Mouse (Mus musculus): ENCODE data around the gene Auts2. TPM values are rescaled to one million over a fixed set of nuclear protein-coding genes. Genes with fewer than 3 reads are reported as not detected.

Auts2 gene
- polyA plus RNA-seq, 1 experiment from 2014 or later: 70.3 TPM

DNA sequence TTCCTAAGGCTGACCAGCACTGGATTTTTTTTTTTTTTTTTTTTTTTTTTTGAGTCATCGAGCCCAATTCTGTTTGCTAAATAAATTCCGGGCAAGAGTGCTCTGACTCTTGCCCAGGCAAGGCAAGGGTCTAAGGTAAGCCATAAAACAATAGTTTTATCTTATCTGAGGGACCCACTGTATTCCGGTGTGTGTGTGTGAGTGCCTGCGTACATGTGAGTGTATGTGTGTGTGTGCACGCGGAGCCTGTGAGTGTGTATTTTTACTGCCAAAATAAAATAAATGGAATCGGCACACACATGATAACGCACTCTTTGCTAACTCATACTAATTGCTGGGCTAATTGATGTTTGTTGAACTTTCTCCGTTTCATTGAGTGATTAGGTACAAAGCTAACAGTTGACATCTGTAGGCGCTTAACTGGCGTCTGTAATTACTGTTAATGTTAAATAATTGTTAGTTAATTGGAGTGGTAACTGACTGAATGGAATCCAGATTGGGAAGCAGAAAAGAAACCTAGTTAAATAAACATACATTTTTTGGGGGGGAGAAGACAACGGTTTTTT lies 1018.2 kb downstream of the Auts2 start:
- Histone ChIP-seq H3K27ac (ENCODE audit: low read depth, low read length) (no peak overlapping the region), H3K9me3 (ENCODE audit: control insufficient read depth, low read length) (no peaks in the 10 kb centered on the region), H3K4me3 (ENCODE audit: low read depth, low read length) (no peak overlapping the region), H3K36me3 (ENCODE audit: control insufficient read depth, insufficient read depth, low read length) (no peaks in the 10 kb centered on the region), H3K4me1 (replicated peaks; ENCODE audit: control insufficient read depth, insufficient read depth, low read length) (peaks cover 7% of the 10 kb centered on the region), H3K9ac (ENCODE audit: low read depth, low read length) (no peak overlapping the region), H3K27me3 (ENCODE audit: control insufficient read depth, insufficient read depth, low read length) (no peaks in the 10 kb centered on the region), H3K4me2 (replicated peaks; ENCODE audit: low read depth, low read length) (no peak overlapping the region)
- no peak for DNase-seq (ENCODE audit: low spot score)
- ATAC-seq (ENCODE audit: low FRiP score): no peak
- 83% methylated on average over 12 of the region's 12 CpGs for WGBS

DNA sequence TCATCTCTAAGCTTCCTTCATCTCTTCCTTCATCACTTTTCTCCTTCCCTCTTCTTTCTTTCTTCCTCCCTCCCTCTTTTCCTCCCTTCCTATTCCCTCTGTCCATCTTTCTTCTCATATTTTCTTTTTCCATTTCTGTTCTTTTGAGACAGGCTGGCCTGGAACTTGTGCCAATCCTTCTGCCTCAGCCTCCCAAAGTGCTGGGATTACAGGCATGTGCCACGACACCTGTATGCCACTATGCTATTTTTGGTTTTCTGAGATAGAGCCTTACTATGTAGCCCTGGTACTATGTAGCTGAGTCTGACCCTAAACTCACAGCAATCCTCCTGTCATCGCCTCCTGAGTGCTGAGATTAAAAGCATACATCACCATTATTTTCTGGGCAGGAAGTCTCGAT lies 1023.6 kb downstream of the Auts2 start:
- Histone ChIP-seq H3K4me2 (replicated peaks; ENCODE audit: low read depth, low read length) (no peak overlapping the region), H3K9ac (ENCODE audit: low read depth, low read length) (no peak overlapping the region), H3K27me3 (ENCODE audit: control insufficient read depth, insufficient read depth, low read length) (no peaks in the 10 kb centered on the region), H3K36me3 (ENCODE audit: control insufficient read depth, insufficient read depth, low read length) (no peaks in the 10 kb centered on the region), H3K9me3 (ENCODE audit: control insufficient read depth, low read length) (no peaks in the 10 kb centered on the region), H3K4me1 (replicated peaks; ENCODE audit: control insufficient read depth, insufficient read depth, low read length) (no peaks in the 10 kb centered on the region; the same call in 1 of the 2 replicates), H3K27ac (ENCODE audit: low read depth, low read length) (no peak overlapping the region), H3K4me3 (ENCODE audit: low read depth, low read length) (no peak overlapping the region)
- DNase-seq (ENCODE audit: low spot score): no peak
- WGBS: 98% methylated on average over 3 of the region's 3 CpGs
- ATAC-seq (ENCODE audit: low FRiP score): no peak

DNA sequence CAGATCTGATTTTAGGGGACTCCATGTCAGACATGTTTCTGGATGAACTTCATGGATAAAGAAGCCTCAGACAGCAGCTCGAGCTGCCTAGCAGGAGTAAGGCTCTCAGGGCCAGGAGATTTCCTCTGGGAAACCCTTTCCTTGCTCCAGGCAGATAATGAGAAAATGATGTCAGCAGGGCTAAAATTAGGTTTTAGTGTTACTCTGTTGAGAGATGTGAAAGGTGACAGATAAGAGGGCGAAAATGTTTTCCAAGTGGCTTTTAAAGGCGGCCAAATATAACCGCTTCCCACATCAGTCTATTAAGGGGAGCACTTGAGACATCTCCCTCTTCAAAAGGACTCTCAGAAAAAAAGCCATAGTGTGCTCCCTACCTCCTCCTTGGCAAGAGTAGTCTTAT lies 1025.5 kb downstream of the Auts2 start:
- no peaks in the 10 kb centered on the region for H3K9me3 ChIP-seq (ENCODE audit: control insufficient read depth, low read length)
- no peaks in the 10 kb centered on the region for H3K27me3 ChIP-seq (ENCODE audit: control insufficient read depth, insufficient read depth, low read length)
- H3K4me1 ChIP-seq (replicated peaks; ENCODE audit: control insufficient read depth, insufficient read depth, low read length): no peaks in the 10 kb centered on the region; the same call in 1 of the 2 replicates
- H3K36me3 ChIP-seq (ENCODE audit: control insufficient read depth, insufficient read depth, low read length): no peaks in the 10 kb centered on the region
- 71% methylated on average over 4 of the region's 4 CpGs for WGBS
- H3K27ac ChIP-seq (ENCODE audit: low read depth, low read length): no peak overlapping the region
- H3K4me2 ChIP-seq (replicated peaks; ENCODE audit: low read depth, low read length): no peak overlapping the region
- H3K4me3 ChIP-seq (ENCODE audit: low read depth, low read length): no peak overlapping the region
- no peak overlapping the region for H3K9ac ChIP-seq (ENCODE audit: low read depth, low read length)
- DNase-seq (ENCODE audit: low spot score) (no peak), ATAC-seq (ENCODE audit: low FRiP score) (no peak)

DNA sequence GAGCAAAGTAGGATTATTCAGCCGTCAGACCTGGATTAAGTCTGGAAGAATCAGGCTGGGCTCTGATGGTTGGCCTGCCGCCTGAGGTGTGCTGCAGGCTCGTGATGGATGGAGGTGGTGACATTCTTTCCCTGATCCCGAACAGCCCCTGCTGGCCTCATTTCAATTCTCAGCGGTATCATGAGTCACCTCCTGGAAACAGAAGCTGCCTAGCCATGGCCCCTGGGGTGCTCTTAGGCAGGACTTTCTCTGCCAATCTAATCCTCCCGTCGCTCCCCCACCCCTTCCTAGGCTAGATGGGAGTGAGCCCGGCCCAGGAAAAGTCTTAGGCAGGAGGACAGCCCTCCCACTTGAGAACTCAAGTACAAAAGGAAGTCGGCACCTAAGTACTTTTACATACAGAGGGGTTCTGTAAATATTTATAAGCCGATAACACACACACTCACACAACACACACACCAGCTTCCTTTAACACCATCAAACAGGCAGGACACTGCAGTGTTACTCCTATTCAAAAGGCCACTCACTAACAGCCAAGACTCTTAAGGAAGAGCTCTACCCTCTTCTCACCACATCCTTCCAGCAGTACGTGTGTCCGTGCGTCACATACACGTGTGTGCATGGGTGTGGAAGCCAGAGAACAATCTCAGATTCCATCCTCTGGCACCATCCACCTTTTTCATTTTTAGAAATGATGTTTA lies 1027.3 kb downstream of the Auts2 start:
- H3K9me3 ChIP-seq (ENCODE audit: control insufficient read depth, low read length): no peaks in the 10 kb centered on the region
- H3K27ac ChIP-seq (ENCODE audit: low read depth, low read length): no peak overlapping the region
- H3K4me2 ChIP-seq (replicated peaks; ENCODE audit: low read depth, low read length): no peak overlapping the region
- no peak overlapping the region for H3K4me3 ChIP-seq (ENCODE audit: low read depth, low read length)
- H3K4me1 ChIP-seq (replicated peaks; ENCODE audit: control insufficient read depth, insufficient read depth, low read length): no peaks in the 10 kb centered on the region; the same call in 1 of the 2 replicates
- H3K9ac ChIP-seq (ENCODE audit: low read depth, low read length): no peak overlapping the region
- H3K27me3 ChIP-seq (ENCODE audit: control insufficient read depth, insufficient read depth, low read length): no peaks in the 10 kb centered on the region
- peak; percentile 44 for DNase-seq (ENCODE audit: low spot score)
- WGBS: 26% methylated on average over 14 of the region's 14 CpGs
- peak; percentile 48 for ATAC-seq (ENCODE audit: low FRiP score)
- no peaks in the 10 kb centered on the region for H3K36me3 ChIP-seq (ENCODE audit: control insufficient read depth, insufficient read depth, low read length)

DNA sequence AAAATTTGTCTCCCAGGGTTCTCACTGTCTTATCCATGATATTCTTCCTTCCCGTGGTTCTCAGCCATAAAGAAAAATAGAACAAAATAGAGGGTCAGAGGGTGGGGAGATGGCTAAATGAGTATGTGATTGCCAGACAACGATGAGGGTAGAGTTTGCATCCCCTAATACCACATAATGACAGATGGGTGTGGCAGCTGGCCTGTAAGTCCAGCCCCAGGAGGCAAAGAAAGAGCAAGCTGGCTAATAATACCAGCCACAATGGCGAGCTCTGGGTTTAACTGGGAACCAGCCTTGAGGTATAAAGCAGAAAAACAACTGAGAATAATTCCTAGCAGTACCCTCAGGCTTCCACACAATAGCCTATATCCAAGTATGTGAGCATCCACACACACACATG lies 1029.4 kb downstream of the Auts2 start:
- Histone ChIP-seq H3K4me2 (replicated peaks; ENCODE audit: low read depth, low read length) (no peak overlapping the region), H3K9ac (ENCODE audit: low read depth, low read length) (no peak overlapping the region), H3K9me3 (ENCODE audit: control insufficient read depth, low read length) (no peaks in the 10 kb centered on the region), H3K27me3 (ENCODE audit: control insufficient read depth, insufficient read depth, low read length) (no peaks in the 10 kb centered on the region), H3K4me1 (replicated peaks; ENCODE audit: control insufficient read depth, insufficient read depth, low read length) (no peaks in the 10 kb centered on the region; the same call in 1 of the 2 replicates), H3K36me3 (ENCODE audit: control insufficient read depth, insufficient read depth, low read length) (no peaks in the 10 kb centered on the region), H3K27ac (ENCODE audit: low read depth, low read length) (no peak overlapping the region; the same call in 1 of the 2 replicates), H3K4me3 (ENCODE audit: low read depth, low read length) (no peak overlapping the region)
- no peak for DNase-seq (ENCODE audit: low spot score)
- no peak for ATAC-seq (ENCODE audit: low FRiP score)
- whole genome bisulfite sequencing: 50% methylated on average over 3 of the region's 3 CpGs

DNA sequence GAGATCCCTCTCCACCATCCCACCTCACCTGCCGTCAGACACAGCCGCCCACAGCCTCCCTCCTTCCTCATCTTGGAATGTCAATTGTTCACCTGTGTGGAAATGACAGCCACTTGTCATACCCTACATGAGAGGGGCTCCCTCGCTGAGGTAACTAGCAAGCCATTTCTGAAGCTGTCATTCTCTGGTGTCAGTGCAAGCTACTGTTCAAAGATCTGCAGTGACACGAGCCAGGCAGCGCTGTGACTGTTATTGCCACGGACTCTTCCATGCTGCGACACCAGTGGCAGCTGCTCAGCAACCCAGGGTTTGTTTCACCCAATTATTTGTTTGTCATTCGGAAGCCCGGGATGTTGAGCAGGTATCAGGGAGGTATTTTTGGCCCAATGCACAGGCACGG lies 1030.5 kb downstream of the Auts2 start:
- H3K4me2 ChIP-seq (replicated peaks; ENCODE audit: low read depth, low read length): no peak overlapping the region
- H3K4me3 ChIP-seq (ENCODE audit: low read depth, low read length): no peak overlapping the region
- H3K36me3 ChIP-seq (ENCODE audit: control insufficient read depth, insufficient read depth, low read length): no peaks in the 10 kb centered on the region; the same call in 1 of the 2 replicates
- no peaks in the 10 kb centered on the region for H3K27me3 ChIP-seq (ENCODE audit: control insufficient read depth, insufficient read depth, low read length)
- H3K9me3 ChIP-seq (ENCODE audit: control insufficient read depth, low read length): no peaks in the 10 kb centered on the region
- 93% methylated on average over 10 of the region's 10 CpGs for WGBS
- no peak overlapping the region for H3K27ac ChIP-seq (ENCODE audit: low read depth, low read length)
- DNase-seq (ENCODE audit: low spot score) (no peak), ATAC-seq (ENCODE audit: low FRiP score) (no peak)
- H3K9ac ChIP-seq (ENCODE audit: low read depth, low read length): no peak overlapping the region
- no peaks in the 10 kb centered on the region; the same call in 1 of the 2 replicates for H3K4me1 ChIP-seq (replicated peaks; ENCODE audit: control insufficient read depth, insufficient read depth, low read length)

DNA sequence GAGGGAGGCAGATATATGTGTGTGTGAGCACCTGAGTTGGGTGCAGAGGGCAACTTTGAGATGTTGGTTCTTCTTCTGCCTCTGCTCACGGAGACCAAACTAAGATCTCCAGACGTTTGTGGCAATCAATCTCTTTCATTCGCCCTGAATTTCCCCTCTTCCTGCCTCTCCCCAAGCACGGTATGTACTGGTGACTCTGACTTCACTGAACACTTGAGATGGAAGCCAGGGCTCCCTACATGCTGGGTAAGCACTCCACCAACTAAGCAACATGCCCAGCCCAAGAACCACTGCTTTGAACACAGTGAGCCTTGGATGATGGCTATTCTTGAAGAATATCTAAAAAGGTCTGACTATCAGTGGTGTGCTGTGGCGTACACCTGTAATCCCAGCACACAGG lies 1032.5 kb downstream of the Auts2 start:
- H3K4me3 ChIP-seq (ENCODE audit: low read depth, low read length): no peak overlapping the region
- no peaks in the 10 kb centered on the region; the same call in 1 of the 2 replicates for H3K36me3 ChIP-seq (ENCODE audit: control insufficient read depth, insufficient read depth, low read length)
- H3K9me3 ChIP-seq (ENCODE audit: control insufficient read depth, low read length): no peaks in the 10 kb centered on the region
- no peak for ATAC-seq (ENCODE audit: low FRiP score)
- H3K27me3 ChIP-seq (ENCODE audit: control insufficient read depth, insufficient read depth, low read length): no peaks in the 10 kb centered on the region
- WGBS: 86% methylated on average over 5 of the region's 5 CpGs
- no peak for DNase-seq (ENCODE audit: low spot score)
- H3K9ac ChIP-seq (ENCODE audit: low read depth, low read length): no peak overlapping the region
- H3K27ac ChIP-seq (ENCODE audit: low read depth, low read length): no peak overlapping the region
- no peaks in the 10 kb centered on the region for H3K4me1 ChIP-seq (replicated peaks; ENCODE audit: control insufficient read depth, insufficient read depth, low read length)
- H3K4me2 ChIP-seq (replicated peaks; ENCODE audit: low read depth, low read length): no peak overlapping the region

DNA sequence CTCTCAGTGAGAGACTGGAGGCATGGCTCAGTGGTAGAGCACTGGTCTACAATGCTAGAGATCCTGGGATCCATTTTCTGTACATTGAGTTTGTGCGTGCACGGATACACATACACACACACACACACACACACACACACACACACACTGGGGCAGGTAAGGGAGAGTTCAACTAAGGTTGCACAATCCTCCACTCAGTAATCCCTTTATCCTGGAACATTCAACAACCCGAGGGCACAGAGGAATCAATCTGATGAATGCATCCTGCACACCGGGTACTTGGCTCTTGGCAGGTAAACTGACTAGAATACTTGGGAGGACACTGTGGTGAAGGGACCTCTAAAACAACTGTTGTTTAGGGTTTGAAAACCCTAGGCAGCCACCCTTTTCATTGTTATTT lies 1033.8 kb downstream of the Auts2 start:
- H3K4me1 ChIP-seq (replicated peaks; ENCODE audit: control insufficient read depth, insufficient read depth, low read length): no peaks in the 10 kb centered on the region
- no peaks in the 10 kb centered on the region for H3K27me3 ChIP-seq (ENCODE audit: control insufficient read depth, insufficient read depth, low read length)
- H3K36me3 ChIP-seq (ENCODE audit: control insufficient read depth, insufficient read depth, low read length): no peaks in the 10 kb centered on the region; the same call in 1 of the 2 replicates
- ATAC-seq (ENCODE audit: low FRiP score) (no peak), DNase-seq (ENCODE audit: low spot score) (no peak)
- 97% methylated on average over 4 of the region's 4 CpGs for WGBS
- no peak overlapping the region for H3K27ac ChIP-seq (ENCODE audit: low read depth, low read length)
- no peak overlapping the region for H3K4me3 ChIP-seq (ENCODE audit: low read depth, low read length)
- no peaks in the 10 kb centered on the region for H3K9me3 ChIP-seq (ENCODE audit: control insufficient read depth, low read length)
- H3K9ac ChIP-seq (ENCODE audit: low read depth, low read length): no peak overlapping the region
- H3K4me2 ChIP-seq (replicated peaks; ENCODE audit: low read depth, low read length): no peak overlapping the region

DNA sequence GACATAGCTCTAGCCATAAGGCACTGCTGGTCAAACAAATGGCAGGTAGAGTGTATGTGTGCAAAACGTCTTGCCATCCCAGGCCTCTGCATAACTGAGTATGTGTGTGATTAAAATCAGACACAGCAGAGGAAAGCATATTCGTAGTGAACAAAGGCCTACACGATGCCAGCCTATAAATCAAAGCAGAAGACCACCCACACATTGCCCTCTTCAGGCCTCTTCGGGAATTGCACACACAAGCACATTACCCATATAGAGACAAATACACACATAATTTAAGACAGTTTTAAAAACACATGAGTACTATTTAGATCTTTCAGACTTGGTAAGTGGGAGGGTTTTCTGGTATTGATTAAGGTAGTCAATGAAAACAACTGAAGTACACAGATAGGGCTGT lies 1044.3 kb downstream of the Auts2 start:
- H3K4me3 ChIP-seq (ENCODE audit: low read depth, low read length): no peak overlapping the region
- peaks cover under 1% of the 10 kb centered on the region; the same call in 1 of the 2 replicates for H3K36me3 ChIP-seq (ENCODE audit: control insufficient read depth, insufficient read depth, low read length)
- H3K4me2 ChIP-seq (replicated peaks; ENCODE audit: low read depth, low read length): no peak overlapping the region
- H3K4me1 ChIP-seq (replicated peaks; ENCODE audit: control insufficient read depth, insufficient read depth, low read length): no peaks in the 10 kb centered on the region
- ATAC-seq (ENCODE audit: low FRiP score) (no peak), DNase-seq (ENCODE audit: low spot score) (no peak)
- WGBS: 92% methylated on average over 4 of the region's 4 CpGs
- H3K27ac ChIP-seq (ENCODE audit: low read depth, low read length): no peak overlapping the region
- no peaks in the 10 kb centered on the region for H3K27me3 ChIP-seq (ENCODE audit: control insufficient read depth, insufficient read depth, low read length)
- H3K9me3 ChIP-seq (ENCODE audit: control insufficient read depth, low read length): no peaks in the 10 kb centered on the region
- H3K9ac ChIP-seq (ENCODE audit: low read depth, low read length): no peak overlapping the region

Data from hindbrain, embryonic 11.5 days (tissue).